Mouse (Mus musculus): Measurements from ENCODE around the gene Rab11fip3.

DNA sequence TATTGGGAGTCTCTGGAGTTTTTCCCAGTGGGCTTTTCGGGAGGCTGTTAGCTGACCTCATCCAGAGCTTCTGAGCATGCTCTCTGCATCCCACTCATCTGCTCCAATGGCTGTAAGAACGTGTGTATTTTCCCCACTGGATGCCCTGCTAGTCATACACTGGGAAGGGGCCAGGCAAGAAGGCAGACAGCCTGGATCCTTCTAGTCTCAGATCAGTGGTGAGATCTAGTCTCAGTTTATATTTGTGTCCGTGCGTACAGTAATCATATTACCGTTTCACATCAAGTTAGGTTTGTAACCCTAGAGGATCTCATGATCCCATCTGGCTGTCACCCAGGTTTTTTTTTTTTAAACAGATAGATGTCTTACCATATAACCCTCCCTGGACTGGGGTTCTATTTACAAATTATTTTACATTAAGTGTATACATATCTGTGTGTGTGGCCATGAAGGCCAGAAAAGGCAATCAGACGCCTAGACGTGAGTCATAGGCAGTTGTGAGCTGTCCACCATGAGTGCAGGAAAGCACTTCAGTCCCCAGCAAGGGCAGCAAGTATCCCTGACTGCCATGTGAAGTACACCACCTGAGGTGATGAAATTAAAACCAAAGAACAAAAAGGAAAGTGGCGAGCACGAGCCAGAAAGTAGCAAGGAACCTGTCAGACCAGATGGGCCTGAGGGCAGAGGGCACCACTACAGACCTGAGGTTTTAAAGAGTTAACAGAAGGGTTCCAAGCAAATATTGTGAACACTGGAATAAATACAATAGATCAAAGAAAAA lies 11.4 kb downstream of the Rab11fip3 start:
- TF ChIP-seq CTCF (IDR thresholded peaks at IDR 0.05; ENCODE audit: control insufficient read depth, insufficient read depth, insufficient read length) (no peak), CEBPB (IDR thresholded peaks at IDR 0.05; ENCODE audit: low read depth) (no peak), MAX (IDR thresholded peaks at IDR 0.05) (no peak), FOSL1 (IDR thresholded peaks at IDR 0.05; ENCODE audit: insufficient read depth, low read length, poor library complexity, severe bottlenecking) (no peak)
